Mouse (Mus musculus) splenic B cell, adult 2 months (primary cell): ENCODE data around the gene Nfib.

Experiments used
- DNase-seq: peaks from one replicate; pipeline ENCODE4 v3.0.0-alpha.2; 2011; ENCODE audit warnings: low read depth, low spot score
- H3K27me3 ChIP-seq: 2 replicates; pipeline ENCODE4 v1.6.1; 2012; ENCODE audit warnings: mild to moderate bottlenecking, low read length, moderate library complexity, mixed read lengths; ENCODE audit not compliant: control insufficient read depth, poor library complexity, insufficient read depth, severe bottlenecking
- H3K36me3 ChIP-seq: 2 replicates; pipeline ENCODE4 v1.6.1; 2012; ENCODE audit warnings: mild to moderate bottlenecking, low read length, moderate library complexity, mixed read lengths; ENCODE audit not compliant: control insufficient read depth, poor library complexity, insufficient read depth, severe bottlenecking

Nfib gene

DNA sequence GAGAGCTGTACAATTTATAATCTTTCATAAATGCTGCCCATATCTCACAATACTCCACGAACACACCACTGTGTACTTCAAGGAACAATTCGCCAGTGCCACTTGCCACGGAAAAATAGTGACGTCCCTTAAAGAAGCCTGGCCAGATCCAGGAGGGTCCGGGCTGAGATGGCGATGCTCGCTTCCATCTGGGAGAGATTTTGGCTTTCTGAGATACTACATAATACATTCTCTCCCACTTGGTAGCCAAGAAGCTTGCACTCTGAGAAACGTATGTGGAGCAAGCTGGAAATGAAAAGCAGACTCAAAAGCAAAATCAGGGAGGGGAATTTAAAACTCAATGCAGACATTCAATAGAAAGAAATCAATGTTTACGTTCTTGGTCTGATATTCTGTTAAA, 313.1 kb downstream of the Nfib start:
- DNase-seq = no peak
- H3K27me3 ChIP-seq = no peaks in the 10 kb centered on the region
- H3K36me3 ChIP-seq = no peaks in the 10 kb centered on the region

DNA sequence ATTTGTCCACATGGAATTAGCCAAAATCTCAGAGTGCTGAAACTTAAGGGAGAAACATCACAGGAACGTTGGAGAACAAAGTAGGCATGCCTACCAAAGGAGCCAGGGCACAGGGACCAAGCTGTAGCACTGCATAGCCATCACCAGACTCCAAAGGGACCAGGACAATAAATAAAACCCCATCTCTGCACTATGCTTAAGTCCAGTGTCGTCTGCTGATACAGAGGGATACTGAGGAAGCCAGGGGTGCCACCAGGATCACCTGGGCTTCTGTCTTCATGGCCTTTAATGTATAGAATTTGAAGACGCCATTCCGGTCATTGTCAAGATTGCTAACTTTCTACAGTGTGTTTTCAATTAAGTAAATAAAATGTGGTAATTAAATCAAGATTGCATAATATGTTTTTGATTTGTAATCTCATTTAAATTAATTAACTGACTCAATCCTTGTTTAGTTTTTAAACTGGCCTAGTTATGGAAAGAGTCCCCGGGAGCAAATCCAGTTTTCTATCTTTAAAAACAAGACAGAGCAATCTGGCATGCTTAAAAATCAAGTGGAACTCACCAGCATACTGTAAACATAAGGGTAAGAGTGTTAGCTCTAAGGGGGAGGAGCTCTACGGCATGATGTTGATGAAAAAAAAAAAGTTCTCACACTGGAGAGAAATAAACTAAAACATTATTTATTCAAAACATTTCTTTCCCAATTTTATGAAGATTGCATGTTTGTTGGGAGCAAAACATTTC, 313.7 kb downstream of the Nfib start:
- no peaks in the 10 kb centered on the region for H3K36me3 ChIP-seq
- H3K27me3 ChIP-seq = no peaks in the 10 kb centered on the region
- DNase-seq = no peak

DNA sequence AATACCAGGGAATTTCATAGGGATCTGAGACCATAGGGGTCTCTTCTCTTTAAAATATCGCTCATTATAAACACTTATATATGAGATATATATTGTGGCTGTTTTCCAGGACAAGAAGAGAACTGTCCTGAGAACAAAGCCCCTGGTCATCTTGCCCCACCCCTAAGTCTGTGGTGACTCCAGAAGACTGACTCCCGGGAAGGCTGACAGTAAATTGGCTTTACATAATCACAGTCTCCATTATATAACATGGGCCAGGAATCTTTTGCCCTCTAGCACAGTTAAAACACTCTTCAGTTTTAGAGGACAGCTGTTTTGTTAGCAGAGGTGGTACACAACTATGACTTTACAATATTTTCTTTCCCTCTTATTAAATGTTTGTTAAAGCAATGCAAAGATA, 315.0 kb downstream of the Nfib start:
- Histone ChIP-seq H3K27me3 (no peaks in the 10 kb centered on the region), H3K36me3 (no peaks in the 10 kb centered on the region)
- DNase-seq = no peak

- Histone ChIP-seq H3K27me3 (no peaks in the 10 kb centered on the region), H3K36me3 (no peaks in the 10 kb centered on the region)
- DNase-seq = no peak
Observed at GRCm38 (mm10) chr4:82389876-82390275, 315.7 kb downstream of the Nfib start.

DNA sequence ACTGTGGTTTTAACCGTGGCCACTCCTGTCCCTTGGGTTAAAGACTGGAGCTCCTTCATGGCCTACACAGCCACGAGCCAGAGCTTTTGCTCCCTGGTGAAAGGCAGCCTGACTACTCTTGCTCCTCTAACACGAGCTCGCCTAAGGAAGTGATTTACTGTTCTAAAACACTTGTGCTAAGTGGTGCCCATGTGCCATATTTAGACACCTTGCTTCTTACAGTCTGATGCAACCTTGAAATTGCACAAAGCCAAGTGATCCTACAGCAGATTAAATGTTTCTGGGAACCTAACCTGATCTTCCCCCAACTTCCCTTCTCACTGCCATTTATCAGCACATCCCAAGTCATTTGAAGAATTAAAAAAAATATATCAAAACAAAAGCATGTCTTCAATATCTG, 317.9 kb downstream of the Nfib start:
- no peak for DNase-seq
- no peaks in the 10 kb centered on the region for H3K27me3 ChIP-seq
- no peaks in the 10 kb centered on the region for H3K36me3 ChIP-seq

- Histone ChIP-seq H3K36me3 (no peaks in the 10 kb centered on the region), H3K27me3 (no peaks in the 10 kb centered on the region)
- no peak for DNase-seq
Observed at GRCm38 (mm10) chr4:82386222-82386993, 319.1 kb downstream of the Nfib start.

DNA sequence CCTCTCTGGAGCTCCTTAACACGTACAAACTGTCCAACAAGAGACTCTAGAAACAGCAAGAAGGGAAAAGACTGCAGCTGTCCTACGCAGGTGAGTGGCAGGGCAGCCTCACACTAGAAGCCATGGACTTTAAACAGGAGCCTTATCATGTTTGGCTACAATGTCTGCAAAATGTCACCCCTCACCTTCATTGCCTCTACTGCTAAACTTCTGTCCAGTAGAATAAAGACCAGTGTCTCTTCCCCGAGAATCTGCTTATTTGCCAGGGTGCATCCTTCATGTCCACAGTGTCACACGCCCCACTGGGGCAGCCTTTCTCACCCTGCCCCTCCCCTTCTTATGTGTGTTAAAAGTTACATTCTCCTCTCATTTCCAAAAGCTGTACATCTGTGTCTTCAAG, 319.9 kb downstream of the Nfib start:
- Histone ChIP-seq H3K27me3 (no peaks in the 10 kb centered on the region), H3K36me3 (no peaks in the 10 kb centered on the region)
- DNase-seq = no peak

DNA sequence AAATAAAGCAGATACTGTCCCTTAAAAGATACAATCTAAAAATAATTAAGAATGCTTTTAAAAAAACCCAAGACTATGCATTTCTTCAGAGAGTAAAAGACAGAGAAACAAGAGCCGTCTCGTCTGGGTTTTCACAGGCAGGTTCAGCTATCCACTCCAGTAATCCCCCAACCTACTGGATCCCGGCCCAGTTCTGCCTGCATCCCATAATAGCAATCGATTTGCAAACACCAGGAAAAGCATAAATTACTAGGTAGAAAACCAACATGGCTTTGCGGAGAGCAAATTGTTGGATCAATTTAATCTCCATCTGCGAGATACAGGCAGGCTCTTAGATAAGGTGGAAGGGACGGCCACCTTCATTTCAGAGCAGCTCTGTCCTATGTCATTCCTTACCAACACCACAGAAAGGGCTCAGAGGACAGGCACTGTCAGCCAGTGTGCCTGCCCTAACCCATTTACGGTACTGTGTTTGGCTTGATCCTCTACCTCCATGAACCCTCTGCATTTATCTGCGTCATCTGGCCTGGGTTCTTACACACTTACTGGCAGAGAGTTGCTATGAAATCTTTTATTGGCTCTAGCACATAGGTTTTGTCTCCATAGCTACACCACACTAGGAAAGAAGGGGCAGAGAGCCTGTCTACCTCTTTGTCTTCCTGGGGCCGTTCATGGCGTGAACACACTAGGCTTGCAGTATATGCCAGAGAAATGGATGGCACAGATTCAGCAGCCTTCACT, 321.4 kb downstream of the Nfib start:
- no peaks in the 10 kb centered on the region for H3K27me3 ChIP-seq
- DNase-seq = no peak
- H3K36me3 ChIP-seq = no peaks in the 10 kb centered on the region

- no peaks in the 10 kb centered on the region for H3K36me3 ChIP-seq
- no peak for DNase-seq
Observed at GRCm38 (mm10) chr4:82383346-82383745, 322.2 kb downstream of the Nfib start.

DNA sequence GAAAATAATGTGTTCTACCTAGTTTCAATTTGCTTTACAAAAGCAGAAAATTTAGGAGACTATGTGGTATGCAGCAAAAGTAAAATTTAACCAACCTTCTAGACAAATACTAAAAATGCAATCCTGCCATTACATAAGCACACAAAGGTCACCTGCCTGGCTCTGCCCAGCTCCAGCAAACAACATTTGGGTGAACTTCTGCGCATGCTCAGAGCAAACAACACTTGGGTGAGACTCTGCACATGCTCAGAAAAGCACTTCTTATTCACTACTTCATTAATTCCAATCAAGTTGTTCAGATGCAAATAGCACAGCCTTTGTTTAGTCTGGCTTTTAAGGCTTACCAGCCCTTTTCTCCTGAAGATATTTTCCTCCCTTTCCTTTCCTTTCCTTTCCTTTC, 323.8 kb downstream of the Nfib start:
- Histone ChIP-seq H3K27me3 (no peaks in the 10 kb centered on the region), H3K36me3 (no peaks in the 10 kb centered on the region)

More at GRCm38 (mm10) chr4:82383346-82383745, 322.2 kb downstream of the Nfib start:
- H3K27me3 ChIP-seq = no peaks in the 10 kb centered on the region

DNA sequence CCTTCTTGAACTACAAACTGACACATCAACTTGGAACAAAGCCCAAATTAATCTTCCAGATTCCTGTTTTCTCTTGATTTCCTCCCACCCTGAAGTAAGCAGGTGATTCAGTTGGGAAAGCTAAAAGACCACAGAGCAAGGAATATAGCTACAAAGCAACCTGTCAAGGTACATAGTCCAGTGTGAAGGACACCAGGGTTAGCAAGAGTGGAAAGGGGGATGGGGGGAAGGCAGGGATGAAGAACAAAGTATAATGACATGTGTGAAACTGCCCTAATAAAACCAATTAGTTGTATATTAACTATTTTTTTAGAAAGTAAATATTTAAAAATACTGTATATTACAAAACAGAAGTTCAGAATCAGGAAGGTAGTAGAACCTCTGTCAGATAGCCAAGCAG, 325.0 kb downstream of the Nfib start:
- no peaks in the 10 kb centered on the region for H3K36me3 ChIP-seq
- no peak for DNase-seq
- H3K27me3 ChIP-seq = no peaks in the 10 kb centered on the region

More for the DNA sequence above, 323.8 kb downstream of the Nfib start:
- no peak for DNase-seq

GRCm38 (mm10) chr4:82378050-82378449, 327.5 kb downstream of the Nfib start:
- DNase-seq = no peak
- no peaks in the 10 kb centered on the region for H3K27me3 ChIP-seq
- no peaks in the 10 kb centered on the region for H3K36me3 ChIP-seq

- no peak for DNase-seq
- Histone ChIP-seq H3K36me3 (no peaks in the 10 kb centered on the region), H3K27me3 (no peaks in the 10 kb centered on the region)
Observed at GRCm38 (mm10) chr4:82377621-82378020, 327.9 kb downstream of the Nfib start.

DNA sequence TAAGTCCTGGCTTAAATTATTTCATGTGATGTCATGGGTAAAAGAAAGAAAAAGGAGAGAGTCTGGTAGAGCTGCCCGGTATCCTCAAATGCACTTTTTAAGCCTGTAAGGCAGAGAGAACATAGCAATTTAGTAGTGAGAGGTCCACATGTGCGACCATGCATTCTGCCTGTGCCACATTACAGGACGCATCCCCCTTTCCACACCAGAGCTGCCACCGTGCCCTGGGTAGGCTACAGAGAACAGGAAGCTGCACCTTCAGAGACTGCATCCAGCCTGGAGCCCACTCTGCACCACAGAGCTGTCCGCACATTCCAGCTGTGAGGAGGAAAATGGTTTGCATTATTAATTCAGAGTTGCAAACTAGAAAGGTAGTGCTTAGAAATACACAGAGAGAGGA, 331.0 kb downstream of the Nfib start:
- DNase-seq = no peak
- H3K27me3 ChIP-seq = no peaks in the 10 kb centered on the region

DNA sequence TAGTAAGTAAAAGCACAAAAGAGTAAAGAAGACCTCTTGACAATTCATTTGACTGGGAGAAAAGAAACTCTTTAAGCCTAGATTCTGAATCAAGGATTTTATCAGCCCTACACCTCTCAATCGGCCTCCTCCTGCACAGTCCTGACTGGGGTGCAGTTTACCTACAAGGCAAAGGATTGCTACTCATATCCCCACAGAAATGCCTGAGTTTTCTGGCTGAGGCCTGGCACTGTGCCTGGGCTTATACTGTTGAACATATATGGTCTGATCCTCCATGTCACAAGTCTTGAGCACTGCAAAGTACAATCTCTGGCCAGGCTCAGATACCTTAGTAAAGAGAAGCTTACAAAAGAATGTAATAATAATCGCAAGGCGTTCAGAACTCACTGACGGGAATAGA, 333.3 kb downstream of the Nfib start:
- no peak for DNase-seq
- Histone ChIP-seq H3K36me3 (no peaks in the 10 kb centered on the region), H3K27me3 (no peaks in the 10 kb centered on the region)

More for the DNA sequence above, 331.0 kb downstream of the Nfib start:
- no peaks in the 10 kb centered on the region for H3K36me3 ChIP-seq
